Mouse (Mus musculus) cerebellum, postnatal 14 days (tissue): ENCODE data around the gene Adgrl2.

ENCODE experiments used
- DNase-seq, 2 experiments: peaks; one replicate each; pipeline ENCODE4 v3.0.0; 2021; ENCODE audit warnings: mixed read lengths in 2 of 2

Adgrl2 gene

DNA sequence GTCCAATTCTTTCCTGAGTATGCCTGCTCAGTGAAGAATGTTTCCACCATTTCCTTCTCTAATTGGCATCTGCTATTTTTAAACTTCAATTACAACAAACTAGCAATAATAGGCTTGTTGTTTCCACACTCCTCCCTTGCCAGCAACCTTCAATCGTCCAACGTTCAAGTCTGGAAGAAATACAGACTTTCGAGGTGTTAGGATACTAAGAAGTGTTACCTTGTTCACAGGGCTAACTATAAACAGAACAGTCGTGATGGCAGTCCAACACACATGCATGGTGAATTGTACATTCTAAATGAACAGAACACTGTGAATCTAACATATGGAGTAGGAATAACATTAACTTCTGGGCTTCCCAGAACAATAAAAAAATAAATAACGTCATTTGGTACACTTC lies 117.8 kb downstream of the Adgrl2 start:
- no peak for DNase-seq

DNA sequence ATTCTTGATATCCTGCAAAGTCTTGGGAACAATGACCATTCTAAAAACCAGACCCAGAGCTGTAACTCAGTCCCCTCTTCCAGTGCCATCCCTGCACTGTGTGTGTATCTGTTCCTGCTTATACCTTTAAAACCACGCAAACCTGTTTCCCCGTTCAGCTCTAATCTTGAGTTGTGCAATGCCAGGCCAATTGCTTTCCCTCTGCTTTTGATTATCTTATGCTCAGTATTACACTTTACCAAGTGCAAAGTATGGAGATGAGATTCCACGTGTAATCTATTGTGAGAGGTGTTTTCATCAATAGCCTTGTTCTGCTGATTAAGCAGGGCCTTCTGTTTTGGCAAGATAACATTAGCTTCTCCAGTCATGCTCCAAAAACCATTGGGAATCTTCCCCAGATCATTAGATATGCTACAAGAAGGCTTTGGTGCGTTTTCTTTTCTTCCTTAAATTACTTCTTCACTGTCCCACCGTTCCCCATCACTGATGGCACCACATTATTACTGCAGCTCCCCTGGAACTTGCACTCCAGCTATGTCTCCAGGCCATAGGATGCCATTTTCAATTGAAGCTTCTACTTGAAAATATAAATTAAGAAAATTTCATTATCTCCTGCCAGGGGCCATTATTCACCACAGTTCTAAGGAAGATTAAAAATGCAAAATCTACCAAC lies 118.4 kb downstream of the Adgrl2 start:
- DNase-seq, result no peak

DNA sequence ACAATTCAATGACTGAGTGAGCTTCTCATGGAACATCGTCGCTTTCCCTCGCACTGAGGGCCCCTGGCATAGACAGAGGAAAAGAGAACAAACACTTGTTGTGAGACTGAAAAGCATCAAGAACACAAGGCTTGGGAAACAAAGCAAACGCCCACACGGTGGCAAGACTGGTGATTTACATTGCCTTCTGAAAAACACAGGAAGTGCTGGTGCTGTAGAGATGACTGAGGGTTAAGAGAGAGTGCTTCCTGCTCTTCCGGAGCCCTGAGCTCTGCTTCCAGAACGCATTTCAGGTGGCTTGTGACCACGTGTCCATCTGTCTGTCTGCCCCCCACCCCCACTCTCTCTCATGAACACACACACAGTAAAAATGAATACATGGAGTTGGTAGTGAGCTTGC lies 122.7 kb downstream of the Adgrl2 start:
- no peak for DNase-seq

DNA sequence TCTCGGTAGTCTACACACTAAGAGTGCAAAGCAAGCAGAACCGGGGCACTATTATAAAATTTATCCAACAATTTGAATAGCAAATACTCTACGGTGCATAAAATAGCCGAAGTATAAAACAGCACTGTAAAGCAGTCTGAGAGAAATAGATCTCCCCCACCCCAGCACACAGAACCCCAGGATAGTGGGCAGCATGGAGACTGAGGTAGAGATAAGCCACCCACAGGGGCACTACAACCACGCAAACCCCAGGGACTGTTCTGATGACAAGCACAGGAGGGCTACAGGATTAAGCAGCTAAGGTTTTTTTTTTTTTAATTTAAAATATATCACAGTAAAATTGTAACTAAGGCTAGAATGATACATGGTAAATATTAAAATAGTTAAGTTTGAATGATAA lies 123.7 kb downstream of the Adgrl2 start:
- DNase-seq, result no peak

DNA sequence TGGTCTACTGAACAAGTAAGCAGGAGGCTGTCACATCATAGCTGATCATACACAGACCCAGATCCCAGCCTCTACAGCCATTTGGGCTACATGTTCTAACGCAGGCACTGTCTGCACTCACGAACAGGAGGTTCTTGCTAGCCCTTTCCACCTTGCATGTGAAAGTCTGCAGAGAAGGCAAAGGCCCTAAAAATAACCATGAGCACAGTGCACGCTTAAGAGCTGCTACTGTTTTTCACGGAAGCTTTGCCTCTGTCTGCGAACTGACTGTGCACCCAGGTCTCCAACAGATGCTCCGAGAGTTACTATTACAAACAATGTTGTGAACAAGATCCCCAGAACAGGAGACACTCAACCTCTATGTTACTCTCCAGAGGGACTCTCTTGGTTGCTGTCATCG lies 124.3 kb downstream of the Adgrl2 start:
- DNase-seq, result no peak

DNA sequence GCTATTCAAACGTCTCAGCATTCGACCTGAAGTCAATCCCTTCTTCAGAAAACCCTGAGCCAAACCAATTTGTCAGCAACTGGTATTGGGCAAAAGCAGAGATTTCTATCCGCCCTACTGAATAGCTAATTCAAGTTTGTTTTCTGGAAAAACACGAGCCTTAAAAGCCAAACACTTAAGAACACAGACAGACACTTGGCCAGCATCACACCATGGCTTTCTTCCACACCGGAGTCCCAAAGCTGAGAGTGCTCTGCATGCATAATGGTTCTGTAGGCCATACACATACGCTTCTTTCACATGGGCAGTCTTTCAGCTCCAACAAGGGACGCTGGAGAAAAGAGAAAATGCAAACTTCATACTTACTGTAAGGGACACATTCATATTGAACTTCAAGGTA lies 125.1 kb downstream of the Adgrl2 start:
- DNase-seq, result no peak

DNA sequence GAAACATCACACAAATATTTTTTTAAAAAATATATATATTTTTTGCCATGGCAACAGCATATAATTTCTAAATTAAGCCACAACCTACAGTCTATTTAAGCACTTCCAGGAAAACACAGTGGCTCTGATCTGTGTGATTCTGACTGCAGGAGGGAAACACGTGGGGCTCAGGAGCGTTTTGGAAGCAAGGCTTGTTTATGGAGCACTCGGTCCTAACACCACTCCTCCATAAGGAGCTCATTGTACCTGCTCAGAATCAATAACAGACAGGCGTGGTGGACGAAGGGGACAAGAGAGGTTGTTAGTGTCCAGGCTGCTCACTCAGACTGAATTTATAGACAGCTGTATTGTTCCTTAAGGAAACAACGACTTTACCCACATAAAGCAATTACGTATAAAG lies 128.5 kb downstream of the Adgrl2 start:
- DNase-seq, result no peak

DNA sequence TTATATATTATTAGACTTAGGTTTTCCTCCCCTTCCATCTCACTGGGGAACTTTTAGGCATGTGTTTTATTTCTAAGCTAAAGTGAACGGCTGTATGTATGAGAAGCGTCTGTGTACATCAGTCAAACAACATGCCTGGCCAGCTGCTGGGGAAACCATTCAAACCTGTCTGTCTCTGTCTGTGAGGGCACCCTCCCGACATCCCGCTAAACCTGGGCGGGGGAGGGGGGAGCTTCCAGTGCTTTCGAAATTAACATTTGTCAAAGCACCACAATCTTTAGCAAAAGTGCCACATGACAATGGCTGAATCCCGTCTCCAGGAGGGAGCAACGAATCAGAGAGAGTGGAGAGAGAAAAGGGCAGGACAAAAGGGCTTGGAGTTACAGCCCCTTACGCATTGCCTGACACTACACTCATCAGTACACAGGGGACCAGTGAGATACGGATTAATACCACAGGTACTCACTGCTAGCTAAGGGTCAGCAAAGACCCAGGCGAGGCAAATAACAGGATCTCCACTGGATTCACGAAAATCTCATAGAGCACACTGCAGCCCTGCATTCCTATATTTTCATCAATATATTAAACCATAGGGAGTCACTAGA lies 135.9 kb downstream of the Adgrl2 start:
- DNase-seq, result no peak

DNA sequence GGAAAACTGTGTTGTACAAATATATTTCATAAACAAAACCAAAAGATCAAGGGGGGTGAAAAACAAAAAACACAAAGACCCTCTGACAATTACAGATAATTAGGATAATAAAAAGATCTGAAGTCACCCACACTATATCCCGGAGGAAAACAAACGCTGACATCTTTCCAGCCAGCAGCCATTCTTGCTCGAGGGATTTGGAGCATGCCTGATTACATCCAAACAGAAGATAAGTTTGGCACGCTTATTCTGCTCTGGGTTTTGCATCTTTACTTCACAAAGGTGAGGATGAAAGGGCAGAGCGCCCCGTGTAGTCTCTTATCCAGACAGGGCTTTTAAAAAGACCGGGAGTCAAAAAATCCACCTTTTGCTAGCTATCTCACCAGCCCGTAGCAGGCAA lies 137.0 kb downstream of the Adgrl2 start:
- DNase-seq, result peak in 1 of 2 experiments; percentile 26

DNA sequence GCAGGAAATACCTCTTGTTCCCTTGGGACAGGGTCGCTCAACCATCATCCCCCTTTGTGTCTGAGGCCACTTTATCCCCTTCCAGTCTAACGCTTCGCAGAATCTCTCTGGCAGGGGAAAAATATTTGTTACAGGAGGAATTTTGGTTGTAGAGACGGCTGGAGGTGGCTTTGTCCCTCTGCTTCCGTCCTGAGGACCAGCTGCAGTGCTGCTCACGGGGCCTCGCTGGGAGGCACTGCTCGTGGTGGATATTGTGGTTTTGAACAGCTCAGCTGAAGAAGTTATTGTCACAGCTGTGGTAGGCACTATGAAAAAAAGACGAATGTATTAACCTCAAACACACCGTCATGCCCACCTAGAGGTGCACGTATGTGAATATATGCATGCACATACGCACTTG lies 137.8 kb downstream of the Adgrl2 start:
- no peak for DNase-seq

DNA sequence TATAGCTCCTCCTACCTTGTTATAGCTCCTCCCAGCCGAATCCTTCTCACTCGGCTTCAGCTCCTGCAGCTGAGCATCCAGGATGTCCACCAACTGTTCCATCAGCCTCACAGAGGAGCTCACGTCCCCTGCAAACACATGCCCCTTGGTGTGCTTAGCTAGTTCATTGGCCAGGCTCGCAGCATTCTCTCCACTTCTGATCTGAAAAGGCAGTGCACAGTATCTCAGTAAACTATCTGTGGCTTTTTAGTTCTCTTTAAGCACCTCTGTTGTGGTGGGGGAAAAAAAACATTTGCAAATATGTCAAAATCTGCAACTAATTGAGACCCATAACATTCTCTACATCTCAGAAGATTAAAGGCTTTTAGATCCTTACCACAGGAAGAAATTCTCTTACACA lies 139.5 kb downstream of the Adgrl2 start:
- no peak for DNase-seq

DNA sequence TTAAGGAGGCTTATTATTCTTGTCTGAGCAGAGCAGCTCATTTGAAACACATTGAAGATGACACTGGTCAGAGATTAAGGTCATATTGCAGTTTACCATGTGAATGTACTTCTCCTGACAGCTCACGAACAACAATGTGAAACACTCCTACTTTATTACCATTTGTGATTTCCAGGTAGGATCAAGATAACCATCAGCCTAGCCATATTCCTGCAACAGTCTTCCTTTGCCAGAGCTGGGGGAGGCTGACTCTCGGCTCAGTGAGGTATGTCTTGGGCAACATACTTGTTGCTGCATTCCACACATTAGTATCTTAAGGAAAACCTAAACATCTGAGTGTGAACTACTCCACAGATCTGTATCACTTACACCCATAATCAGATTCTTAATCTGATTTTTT lies 142.0 kb downstream of the Adgrl2 start:
- DNase-seq, result no peak

DNA sequence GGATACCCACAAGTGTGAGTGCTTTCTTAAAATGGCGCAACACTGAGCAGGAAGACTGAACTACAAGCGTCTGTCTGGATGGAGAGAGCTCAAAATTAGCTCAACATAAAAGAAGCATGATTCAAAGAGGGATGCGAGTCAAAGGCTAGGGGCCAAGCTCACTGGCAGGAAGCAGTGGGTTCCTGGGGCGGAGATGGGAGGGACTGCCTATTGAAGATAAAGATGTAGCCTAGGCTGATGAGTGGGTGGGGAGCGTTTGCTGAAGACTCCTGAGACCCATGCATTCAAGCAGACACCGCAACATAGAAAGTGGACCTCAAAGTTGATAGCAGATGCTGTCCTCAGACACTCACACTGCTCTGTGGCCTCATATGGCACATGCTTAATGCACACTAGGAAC lies 146.2 kb downstream of the Adgrl2 start:
- no peak for DNase-seq

DNA sequence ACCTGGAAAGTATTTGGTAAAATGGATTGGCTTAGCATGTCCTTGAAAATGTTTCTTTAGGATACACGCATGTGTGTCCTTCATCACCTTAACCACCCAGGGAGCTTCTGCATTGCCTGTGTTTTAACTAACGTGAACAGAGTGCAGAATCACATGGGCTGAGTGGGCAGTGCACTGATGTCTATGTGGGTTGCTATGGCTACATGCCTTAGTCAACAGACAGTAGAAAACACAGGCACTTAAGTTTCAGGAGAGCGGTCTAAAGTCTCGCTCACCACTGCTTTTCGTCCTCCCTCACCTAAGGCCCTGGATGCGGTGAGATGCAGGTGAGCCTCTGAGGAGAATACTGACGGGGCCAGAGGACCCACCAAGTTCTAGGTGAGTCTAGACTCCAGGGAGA lies 147.8 kb downstream of the Adgrl2 start:
- DNase-seq, result no peak

DNA sequence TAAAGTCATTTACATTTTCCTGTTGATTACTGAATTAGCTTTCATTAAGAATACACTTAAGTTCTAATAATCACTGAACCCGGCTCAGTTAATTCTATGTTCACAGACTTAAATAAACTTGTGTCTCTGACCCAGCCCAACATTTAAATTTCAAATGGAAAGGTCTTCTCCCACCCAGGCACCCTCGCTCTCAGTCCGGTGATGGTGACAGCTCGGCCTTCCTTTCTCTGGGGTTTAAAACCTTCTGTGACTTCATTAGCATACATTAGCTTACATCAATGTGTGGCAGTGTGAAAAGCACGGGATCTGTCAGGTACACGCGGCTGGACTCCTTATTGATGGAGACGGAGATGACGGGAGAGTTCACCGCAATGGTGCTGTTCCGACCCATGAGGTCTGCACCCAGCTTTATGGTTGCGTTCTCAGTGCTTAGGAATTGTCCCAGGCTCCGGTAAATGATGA lies 151.5 kb downstream of the Adgrl2 start:
- DNase-seq, result no peak

DNA sequence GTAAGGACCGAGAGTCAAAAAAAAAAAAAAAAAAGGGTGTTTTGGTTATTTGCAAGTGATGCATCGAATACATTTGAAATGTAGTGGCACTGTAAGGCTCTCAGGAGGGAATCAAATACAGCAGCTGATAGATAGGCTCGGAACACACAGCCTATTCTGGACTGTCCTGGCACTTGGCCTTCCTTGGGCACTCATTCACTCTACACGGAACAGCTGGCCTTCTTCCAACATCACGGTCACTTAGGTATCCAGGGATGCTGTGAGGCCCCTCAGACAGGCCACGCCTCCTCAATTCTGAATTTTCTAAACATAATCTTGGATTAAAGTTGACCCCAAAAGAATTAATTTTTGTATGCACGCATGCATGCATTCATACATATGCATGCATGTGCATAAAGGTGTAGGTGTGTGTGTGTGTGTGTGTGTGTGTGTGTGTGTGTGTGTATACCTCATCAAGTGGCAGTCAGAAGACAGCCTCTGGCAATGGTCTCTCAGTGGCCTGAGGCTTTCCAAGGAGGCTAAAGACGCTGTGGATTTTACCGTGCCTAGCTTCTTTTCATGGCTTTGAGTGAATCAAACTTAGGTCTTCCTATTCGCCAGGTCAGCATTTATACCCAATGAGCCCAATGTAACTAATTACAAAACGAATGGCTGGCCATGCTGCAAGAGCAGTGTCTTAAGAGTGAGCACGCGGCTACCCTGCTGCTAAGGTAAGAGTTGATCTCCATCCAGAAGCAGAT lies 152.1 kb downstream of the Adgrl2 start:
- peak; percentile 42 to 46 for DNase-seq

DNA sequence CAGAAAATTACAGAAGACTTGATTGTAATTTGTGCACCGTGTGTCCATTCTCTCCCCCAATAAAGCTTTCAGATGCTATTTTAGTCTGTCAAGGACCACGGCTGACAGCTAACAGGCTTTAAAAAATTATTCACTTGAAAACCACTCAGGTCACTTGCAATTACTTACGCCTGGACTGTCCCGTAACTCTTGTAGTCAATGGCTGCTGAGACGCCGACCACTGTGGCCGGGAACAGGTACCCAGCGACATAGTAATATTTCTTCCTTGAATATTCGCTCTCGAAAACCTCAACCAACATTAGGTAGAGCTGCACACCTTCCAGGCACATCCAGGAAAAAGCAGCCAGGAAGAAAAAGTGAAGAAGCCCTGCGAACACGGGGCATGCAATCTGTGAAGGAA lies 155.2 kb downstream of the Adgrl2 start:
- DNase-seq, result no peak

DNA sequence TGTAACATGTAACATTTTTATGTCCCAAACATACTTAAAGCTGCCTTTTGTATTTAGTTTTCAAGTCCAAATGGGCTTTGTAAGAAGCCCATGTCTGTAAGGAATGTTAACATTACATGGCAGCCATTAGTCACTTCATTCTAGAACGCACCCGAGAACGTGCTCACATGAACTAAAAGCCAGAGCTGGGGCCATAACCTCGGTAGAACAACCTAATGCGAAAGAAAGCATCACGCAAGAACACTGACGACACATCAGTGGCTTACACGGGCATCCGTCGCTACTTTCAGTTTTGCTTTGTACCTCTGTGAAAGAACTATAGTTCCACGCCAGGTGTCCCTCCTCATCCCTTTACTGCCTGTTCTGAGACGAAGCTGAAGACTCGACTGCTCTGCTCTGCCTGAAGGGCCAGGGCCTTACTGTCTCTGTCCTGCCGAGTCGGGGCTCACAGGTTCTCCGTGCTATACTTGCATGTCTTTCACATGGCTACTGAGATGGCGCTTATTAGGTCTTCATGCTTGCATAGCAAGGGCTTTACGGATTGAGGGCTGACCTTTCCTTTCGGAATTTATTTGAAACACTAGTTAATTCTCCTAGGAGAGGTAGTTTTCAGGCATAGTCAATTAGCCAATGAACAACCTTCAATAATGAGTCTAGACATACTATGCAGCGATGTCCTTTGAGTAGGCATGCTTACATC lies 157.1 kb downstream of the Adgrl2 start:
- no peak for DNase-seq

DNA sequence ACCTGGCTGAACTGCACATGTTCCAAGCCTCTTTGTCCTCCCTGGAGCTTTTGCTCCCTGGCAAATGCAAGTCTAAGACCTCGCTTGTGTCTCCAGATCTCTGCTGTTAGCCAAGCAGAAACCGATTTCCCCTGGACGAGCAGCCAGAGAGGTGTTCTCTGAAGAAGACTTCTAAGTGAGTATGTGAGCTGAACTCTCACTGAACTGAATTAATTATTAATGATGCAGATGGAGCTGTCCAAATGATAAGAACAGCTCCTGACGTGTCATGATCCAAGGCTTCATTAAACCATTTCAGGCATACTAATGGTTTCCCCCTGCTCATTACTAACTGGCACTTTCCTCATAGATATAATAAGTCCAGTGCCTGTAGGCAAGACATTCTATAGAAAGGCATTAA lies 158.4 kb downstream of the Adgrl2 start:
- DNase-seq, result peak in 1 of 2 experiments; percentile 6

DNA sequence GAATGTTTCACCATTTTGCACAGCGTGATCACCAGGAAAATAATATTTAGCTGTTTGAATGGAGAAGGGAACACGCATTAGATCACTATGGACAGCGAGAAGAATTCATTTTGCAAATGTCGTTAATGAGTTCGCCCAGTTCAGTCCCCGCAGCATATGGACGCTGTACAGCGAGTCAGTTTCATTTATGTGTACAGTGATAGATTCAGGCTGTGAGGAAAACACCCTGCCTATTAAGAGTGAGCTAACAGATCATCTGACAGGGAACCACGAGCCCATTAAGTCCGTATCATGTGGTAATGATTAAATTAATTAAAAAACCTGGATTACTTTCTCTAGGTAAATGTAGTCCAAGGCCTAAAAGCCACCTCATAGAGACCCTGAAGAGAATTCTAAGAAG lies 161.8 kb downstream of the Adgrl2 start:
- DNase-seq, result no peak

DNA sequence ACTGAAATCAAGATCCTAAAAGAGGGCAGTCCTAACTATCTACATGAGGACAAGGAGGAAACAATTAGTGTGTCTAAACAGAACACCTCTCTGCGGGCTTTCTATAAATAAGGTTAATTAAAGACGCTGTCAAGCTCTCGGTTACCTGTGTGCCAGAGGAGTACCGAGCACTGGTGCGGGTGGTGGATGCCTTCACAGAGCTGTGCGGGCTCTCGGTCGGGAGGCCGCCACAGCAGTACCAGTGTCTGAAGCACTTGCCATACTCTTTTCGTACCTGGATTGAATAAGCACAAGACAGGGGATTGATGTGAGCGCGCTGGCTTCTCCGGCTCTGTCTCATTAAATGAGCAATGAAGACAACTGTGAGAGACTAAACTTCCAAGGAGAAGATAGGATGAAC lies 166.8 kb downstream of the Adgrl2 start:
- no peak for DNase-seq

DNA sequence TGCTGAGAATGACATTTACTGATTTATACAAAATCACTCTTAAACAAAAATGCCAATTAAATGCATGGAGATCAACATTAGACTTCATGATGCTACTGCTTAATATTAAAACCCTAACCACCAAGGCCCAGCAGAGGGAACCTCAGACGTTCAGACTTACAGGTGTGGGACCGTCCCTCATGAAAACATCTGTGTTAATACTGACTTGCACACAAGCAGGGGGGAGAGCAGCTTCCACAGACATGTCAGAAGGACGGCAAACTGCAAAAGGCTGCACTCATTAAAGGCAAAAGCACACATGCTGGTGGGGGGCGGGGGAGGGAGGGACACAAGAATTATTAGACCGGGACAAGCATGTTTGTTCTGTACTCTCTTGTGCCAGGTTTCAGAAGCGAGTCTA lies 168.7 kb downstream of the Adgrl2 start:
- no peak for DNase-seq

DNA sequence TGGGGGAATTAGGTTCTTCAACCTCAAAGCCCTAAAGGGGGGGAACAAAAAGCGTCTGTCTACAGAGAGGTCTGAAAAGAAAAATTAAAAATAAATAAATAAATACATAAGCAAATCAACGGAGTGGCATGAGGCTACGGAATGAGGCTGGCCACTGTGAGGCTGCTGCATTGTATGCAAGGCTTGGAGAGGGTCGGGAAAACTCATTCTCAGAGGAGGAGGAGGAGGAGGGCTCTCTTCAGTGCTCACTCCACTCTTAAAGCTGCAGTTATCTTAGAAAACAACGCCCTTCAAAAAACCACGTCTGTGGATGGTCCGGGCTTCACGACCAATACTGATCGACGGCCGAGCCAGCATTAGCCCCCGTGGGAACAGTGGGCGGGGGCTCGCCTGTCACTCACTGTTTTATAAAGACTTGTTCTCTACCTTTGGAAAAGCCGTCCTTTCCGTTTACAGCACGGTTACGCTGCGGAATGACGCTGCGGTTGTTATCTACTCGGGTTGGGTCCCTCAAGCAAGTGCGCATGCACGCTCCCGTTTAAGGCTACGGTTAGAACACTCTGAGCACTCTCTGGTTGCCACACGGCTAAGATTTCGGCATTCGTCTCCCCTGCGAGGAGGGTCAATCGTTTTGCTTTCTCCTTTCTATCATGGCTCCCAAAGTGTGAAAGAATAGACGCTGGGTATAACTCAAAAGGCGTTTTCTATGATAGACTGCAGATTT lies 170.9 kb downstream of the Adgrl2 start:
- no peak for DNase-seq
